Mouse (Mus musculus) mesoderm, embryonic 11.5 days (tissue): ENCODE measurements at regions not wholly inside any gene's neighbourhood (a gene's known extent, or its start where the extent isn't known, plus 50 kb on each side); places are given as distances from the start of the nearest gene placed in this dataset.
A peak's percentile ranks its signal among the peaks of the same experiment; 100 is the strongest.

Experiments
- DNase-seq: peaks from one replicate; pipeline ENCODE4 v3.0.0-alpha.2; 2012; ENCODE audit warnings: low read depth, low spot score

DNA sequence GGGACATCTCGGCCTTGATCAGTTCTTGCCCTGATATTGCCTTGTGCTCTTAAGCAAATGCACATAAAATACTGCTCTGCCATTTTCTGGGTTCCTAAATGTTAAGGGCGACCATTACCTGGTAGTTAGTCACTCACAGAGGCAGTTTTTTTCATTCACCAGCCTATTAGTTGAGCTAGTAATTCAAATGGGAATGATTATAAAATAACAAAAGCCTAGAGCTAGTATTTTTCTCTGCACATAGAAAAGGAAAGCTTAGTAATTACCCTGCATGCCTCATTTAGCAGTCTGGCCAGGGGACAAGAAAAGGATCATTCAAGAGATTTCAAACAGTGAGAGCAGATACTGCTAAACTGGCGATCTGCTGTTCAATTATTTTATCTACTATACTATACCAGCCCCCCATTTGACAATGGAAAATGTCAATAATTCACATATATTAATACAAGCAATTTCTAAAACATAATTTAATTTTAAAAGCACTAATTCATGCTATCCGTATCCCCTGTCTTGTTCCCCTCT, 645.1 kb downstream of the Pdha2 start:
- no peak for DNase-seq

DNA sequence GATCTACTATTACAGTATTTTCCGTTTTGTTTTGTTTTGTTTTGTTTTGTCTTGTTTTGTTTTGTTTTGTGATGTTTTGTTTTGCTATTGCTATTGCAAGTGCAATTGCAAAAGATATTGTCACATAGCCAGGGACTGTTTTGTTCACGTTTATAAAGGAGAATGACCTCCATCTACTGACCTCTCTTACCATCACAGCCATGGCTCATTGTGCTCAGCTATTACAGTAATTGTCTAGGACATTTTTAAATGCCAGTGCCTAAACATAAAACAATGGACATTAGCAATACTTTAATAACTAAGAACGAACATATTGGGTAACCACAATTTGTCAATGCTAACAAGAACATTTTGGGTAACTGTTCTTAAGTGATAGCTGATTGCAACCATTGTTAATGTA, 657.4 kb downstream of the Pdha2 start:
- no peak for DNase-seq

DNA sequence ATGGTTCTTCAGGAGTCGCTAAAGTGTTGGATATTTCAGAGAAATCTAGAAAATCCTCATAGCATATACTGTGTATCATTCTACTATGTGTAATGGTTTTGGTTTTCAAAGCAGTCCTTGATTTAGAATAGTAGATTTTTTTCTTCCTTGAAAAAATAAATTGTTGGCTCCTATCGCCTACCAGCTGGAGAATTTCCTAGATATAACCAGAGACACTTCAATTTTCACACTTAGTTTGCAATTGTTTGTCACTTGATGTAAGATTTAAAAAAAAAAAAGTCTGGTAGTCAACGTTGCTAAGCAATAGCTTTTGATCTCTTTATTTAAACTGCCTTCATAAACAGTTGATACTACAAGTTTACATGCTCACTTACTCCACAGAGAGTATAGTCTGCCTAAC, 663.7 kb downstream of the Pdha2 start:
- no peak for DNase-seq

DNA sequence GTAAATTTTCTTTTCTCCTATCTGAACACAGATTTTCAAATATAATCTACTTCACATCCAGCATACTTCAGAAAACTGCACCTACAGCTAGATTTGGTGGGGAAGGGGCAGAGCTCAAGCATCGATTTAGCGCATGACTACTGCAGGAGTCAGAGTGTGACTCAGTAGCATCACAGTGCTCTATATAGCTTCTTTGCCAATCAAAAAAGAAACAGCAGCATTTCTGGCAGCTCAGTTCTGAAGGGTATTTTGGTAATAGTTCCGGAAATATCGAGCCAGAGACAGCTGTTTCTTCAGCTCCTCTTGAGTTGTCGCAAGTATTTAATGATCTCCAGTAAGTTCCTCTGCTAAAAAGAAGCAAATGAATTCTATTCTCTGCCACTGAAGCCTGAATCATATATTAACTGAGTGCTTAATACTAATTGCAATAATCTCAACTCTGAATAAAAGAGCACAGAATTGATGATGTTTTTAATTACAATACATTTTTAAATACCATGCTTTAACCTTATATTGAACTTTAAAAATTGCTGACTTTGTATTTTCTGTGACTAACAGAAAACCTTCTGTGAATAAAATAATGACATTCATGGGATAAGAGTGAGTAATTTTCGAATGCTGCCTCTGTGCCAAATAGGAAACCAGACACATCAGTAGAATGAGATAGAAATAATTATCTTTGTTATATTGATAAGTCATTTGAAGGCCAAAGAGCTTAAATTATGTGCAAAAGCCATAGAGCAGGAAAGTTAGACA, 680.2 kb downstream of the Pdha2 start:
- no peak for DNase-seq

DNA sequence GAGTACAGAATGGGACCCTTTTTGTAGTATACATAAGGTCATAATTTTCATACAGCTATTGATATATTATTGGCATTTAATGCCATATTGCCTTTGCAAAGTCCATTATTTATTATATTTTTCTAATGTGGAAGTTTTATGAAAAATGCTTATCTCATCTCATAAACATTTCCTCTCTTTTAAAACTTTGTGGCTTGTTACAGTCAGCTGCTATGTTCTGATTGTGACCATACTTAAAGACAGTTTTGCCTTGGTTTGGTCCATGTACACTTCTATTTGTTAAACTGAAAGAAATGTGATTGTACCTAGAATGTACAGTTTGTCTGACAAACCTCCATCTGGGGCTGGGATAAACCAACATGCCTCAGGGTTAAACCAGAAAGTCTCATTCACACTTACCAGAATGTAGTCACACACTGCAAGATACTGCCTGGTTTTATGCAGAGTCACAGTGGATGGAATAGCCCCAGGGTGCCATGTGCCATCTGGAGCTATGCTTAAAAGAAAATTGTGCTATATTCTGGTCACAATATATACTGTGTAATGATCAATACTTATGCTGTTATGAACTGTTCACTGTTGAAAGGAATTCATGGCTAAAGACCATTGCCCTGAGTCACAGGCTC, 690.4 kb downstream of the Pdha2 start:
- no peak for DNase-seq

DNA sequence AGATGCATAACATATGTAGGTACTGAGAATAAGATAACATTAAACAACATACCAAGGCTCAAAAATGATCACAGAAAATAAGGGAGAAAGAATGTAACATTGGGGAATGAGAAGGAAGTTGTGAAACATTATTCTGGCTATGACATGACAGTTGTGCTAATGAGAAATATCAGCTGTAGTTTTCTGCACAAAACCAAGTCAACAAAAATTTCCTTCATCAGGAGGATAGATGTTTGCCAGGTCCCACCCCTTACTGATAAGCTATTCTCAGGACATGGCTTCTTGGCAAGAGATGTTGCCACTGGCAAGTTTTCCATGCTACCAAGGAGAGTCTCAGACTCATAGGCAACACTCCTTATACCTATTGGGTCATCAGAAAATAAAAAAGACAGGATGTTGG, 701.3 kb downstream of the Pdha2 start:
- no peak for DNase-seq

DNA sequence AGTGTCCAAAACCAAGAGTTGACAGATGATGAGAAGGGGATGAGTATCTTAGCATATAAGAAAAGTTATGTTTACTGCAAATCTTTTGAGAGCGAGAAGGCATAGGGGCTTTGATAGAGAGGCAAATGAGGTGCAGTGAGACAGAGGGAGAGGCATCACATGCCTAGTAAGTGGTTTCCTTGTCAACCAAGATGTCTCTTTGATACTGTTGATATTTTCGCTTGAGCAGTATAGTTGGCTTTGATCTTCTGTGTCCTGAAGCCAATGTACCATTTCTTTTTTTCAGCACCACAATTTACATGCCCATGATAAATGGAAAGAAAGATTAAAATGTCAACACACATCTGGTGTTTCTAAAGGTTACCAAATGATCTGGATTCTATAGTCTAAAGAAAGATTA, 702.1 kb downstream of the Pdha2 start:
- no peak for DNase-seq

DNA sequence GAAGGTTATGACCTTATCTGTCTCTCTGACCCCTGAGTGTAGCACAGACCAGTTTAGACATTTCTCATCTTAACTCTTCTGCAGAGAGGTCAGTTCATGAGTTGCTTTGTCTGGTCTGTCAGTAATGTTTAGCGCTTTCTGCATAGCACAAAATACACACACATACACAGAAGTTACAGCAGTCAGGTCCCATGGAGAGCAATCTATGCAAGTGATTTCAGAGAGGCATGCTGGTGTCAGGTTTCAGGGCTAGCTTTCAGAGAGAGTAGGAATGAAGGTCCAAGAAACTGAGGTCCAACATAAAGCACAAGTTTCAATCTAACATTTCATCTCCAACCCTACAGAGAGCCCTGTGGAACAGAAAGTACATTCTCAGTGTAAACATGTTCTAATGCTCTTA, 718.0 kb downstream of the Pdha2 start:
- DNase-seq = peak; percentile 9

DNA sequence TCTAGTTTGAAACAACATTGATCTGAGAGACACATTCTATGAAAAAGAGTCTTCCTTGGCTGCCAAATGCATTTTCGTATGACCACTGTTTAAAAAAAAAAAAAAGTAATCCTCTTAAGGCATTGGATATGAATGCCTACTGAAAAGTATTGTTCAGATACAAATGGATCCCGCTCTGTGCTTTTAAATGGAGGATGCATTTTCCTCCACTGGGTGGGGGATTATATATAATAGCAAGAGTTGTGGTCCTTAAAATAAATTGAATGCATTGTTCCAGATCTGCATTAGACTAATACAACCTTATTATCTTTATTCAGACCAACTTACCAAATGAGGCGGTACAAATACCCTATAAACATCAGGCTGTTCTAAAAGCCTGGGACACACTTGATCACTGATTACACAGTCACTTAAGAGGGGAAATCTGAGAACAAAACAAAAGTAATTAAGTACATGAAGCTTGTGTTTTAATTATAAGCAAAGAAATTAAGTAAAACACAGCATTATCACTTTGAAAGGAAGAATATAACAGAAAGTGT, 734.4 kb downstream of the Pdha2 start:
- DNase-seq = no peak

DNA sequence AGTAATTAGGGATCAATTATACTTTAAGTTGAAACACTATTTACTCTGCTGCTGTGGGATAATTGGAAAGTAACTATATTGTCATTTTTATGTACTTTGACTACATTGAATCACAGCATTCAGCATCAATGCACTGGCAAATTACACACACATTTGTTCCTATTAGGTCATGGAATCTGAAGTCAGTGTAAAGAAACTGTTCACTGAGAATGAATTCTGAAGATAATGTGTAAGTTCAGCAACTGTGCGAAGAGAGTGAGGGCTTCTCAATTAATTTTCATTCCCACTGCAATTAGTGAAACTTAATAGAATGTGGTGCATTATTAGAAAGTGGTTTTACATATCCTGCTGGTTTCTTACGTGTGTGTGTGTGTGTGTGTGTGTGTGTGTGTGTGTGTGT, 735.6 kb downstream of the Pdha2 start:
- DNase-seq = no peak

DNA sequence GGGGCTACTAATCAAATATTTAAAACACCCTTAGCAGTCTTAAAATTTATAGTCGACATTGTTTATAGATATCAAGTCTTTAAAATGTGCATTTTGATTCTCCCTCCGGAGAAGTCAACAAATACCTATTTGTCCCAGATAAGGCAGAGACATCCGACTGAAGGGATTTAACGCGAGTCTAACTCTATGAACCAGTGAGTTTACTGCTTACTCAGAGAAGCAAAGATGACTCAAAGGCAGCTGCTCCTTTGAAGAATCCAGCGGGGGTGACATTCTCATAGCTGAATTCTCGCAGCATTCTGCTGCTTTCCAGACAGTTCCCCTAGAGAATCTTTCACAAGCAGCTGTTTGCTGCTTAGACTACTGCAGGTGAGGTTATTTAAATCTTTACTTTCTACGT, 759.6 kb downstream of the Pdha2 start:
- no peak for DNase-seq

DNA sequence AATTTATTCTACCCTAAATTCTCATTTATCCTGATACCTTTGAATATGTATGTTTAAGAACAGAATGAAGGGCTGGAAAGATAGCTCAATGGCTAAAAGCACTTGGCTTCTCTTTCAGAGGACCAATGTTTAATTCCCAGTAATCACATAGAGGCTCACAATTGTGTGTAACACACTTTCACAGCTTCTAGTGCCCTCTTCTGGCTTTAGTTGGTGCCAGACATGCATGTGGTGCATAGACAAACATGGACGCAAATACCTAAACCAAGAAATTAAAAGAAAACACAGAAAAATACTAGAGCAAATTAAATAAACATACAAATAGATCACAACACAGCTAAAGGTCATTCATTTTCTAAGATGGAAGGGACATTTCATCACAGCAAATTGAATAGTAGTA, 761.0 kb downstream of the Pdha2 start:
- no peak for DNase-seq

DNA sequence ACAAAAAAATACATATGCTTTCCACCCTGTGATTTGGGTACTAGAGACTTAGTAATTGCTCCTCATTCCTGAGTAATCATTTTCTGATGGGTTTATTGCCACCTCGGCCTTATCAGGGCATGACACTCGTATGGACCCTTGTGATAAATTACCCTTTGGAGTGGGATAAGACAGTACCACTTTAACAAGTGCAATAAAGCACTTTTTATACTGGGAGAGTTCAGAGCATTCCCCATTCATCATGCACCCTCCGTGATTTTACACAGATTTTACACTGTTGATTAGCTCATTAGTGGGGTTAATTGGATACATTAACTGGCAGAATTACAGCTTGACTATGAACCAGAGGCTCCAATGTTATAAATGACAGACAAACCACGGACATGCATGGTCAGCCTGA, 802.9 kb downstream of the Pdha2 start:
- DNase-seq = peak; percentile 1
